Mouse (Mus musculus): Measurements from ENCODE around the gene Zup1.
"Not testable (repeated sequence)": the region's sequence is repeated elsewhere in the genome, so short reads cannot be mapped to it uniquely, and the experiment has no call there.

- TF ChIP-seq CTCF (IDR thresholded peaks at IDR 0.05; ENCODE audit: low read depth, low read length); GATA1 (IDR thresholded peaks at IDR 0.05; ENCODE audit: borderline replicate concordance, low read length); TAL1 (conservative IDR thresholded peaks at IDR 0.05; ENCODE audit: low read depth, low read length); GATA2 (IDR thresholded peaks at IDR 0.05; ENCODE audit: borderline replicate concordance, low read depth, low read length): not testable (repeated sequence)
Observed at GRCm38 (mm10) chr10:33996686-33997085, 45.6 kb upstream of the Zup1 start.

Measured in G1E (cell line).